Mouse (Mus musculus) spleen, postnatal 36 days (tissue): Measurements from ENCODE around the gene Mettl17.
A peak's percentile ranks its signal among the peaks of the same experiment; 100 is the strongest.
"Not testable (repeated sequence)": the region's sequence is repeated elsewhere in the genome, so short reads cannot be mapped to it uniquely, and the experiment has no call there.

Experiments
- DNase-seq, 2 experiments: peaks; one replicate each; pipeline ENCODE4 v3.0.0; 2022; ENCODE audit warnings: low spot score in 2 of 2, mixed read lengths in 1 of 2

Gene Mettl17

DNA sequence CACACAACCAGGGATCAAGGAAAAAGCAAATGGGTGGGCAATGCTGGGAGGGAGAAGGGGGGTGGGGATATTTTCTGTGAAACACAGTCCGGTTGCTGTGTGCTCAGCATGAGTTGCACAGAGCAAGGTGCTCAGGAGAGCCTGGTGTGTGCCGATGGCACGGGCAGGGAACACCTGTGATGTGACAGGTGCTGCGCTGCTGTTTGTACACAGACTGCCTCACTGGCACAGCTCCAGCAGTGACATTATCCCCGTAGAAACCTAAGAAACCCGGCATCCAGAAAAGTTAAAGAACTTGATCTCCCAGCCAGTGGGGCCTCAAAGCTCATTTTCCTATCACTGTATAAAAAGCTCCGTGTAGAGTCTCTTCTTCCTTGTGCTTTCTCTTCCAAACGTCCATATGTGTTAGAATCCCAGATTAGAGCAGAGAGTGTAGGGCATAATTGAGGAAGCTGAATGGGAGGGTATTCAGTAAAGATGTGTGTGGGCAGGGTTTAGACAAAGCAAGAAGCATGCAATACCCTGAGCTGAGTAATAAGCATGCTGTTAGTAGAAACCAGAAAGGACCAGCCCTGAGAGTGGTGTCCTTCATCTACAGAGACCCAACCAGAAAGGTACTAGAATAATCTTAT is 12.0 kb downstream of the Mettl17 start:
- no peak for DNase-seq

DNA sequence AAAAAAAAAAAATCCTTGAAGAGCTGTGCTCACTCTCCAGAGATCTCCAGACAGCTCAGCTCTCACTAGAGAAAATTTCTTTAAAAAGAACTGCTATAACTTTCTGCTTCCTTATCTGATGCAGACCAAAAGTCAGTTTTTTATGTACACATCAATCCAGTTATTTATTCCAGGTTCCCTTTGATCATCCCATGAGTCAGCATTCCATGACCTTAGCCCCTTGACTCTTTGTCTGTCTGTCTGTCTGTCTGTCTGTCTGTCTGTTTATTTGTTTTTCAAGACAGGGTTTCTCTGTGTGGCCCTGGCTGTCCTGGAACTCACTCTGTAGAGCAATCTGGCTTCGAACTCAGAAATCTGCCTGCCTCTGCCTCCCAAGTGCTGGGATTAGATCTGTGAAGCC is 14.7 kb downstream of the Mettl17 start:
- DNase-seq: no peak

DNA sequence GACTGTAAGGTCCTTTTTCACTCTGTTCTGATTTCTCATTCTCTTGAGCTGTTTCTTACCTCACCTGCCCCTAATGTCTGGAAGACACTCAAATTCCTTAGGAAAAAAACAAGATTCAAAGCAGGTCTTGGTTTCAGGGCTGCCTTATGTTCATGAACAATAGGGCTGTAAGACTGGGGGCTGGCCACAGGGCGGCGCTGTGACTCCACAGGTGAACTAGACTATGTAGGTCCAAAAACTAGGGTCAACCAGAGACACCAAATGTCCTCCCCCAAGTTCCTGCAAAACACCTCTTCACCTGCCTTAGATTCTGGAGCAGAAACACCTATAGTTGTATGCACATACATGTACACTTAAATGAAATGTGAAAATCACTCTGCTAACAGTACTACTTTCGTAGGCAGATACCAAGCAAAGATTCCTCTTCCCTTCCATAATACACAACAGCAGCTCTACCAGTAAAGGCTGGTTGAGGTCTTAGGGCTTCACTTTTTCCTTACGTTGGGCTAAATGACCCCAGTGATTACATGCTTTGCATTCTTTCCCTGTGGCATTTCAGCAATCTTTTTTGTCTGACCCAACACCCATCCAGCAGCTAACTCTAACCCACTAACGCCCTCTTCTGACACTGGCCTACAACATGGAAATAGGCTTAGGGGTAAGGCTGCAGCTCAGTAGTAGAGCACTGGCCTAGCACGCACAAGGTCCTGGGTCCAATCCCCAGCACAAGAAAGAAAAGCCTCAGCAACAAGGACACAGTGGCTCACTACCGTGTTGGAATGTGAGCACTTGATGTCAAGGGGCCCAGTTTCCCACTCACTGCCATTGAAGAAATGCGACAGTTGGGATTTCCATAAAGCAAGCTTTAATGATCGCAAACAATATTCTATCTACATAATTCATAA is 18.4 kb downstream of the Mettl17 start:
- peak; percentile 46 to 59 for DNase-seq

DNA sequence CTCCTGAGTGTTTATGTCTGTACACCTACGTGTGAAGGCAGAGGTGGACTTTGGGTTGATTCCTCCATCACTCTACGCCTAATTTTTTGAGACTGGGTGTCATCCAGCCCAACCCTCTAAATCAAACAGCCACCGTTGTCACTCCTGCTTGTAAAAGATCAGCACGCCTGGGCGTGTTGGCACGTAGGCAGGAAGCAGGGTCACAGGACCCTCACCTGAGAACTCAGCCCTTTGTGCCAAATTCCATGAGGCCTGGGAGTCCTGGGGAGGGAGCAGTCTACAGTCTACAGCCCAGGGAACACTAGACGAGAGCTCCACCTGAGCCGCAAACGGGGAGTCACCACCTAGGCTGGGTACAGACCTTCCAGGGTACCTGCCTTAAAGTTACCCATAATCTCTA is 19.1 kb downstream of the Mettl17 start:
- no peak for DNase-seq

DNA sequence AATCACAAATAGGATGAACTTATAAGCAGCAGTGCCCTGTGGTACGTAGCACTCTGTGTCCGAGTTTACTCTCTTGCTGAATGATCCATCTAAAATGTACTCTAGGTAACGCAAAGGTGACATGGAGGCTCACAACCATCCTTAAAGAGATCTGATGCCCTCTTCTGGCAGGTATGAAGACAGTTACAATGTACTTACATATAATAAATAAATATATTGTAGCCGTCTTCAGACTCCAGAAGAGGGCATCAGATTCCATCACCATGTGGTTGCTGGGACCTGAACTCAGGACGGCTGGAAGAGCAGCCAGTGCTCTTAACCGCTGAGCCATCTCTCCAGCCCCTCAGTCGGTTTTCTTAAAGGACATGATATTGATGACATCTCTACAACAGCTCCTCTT is 20.1 kb downstream of the Mettl17 start:
- DNase-seq: no peak

DNA sequence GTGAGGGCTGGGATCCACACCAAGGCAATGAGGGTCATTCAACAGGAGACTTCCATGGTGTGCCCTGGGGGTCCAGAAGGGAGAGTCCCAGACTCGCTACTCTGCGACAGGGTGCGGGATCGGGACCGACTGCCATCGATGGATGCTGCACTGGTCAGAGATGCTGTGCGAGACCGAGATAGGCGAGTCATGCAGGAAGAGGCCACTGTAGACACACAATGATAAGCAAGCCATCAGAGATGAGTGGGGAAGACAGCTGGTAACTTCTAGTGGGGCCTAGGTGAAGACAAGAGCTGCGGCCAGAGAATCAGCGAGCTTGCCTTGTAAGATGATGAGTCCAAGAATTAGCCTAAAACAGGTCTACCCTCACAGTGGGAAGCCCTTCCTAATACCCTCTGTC is 21.5 kb downstream of the Mettl17 start:
- no peak for DNase-seq

DNA sequence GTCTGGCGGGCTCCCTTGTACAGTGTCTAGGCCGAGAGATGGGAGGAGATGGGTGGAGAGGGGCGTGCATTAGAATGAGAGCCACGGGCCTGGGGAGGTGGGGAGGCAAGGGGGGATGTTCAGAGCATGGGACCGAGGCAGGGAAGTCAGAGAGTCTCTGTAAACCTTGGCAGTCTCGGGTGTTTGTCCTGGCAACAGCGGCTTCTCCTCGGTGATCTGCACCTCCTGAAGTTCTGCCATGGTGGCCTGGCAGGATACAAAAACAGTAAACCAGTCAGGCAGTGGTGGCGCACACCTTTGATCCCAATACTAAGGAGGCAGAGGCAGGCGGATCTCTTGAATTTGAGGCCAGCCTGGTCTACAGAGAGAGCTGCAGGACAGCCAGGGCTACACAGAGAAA is 26.7 kb downstream of the Mettl17 start:
- no peak for DNase-seq

DNA sequence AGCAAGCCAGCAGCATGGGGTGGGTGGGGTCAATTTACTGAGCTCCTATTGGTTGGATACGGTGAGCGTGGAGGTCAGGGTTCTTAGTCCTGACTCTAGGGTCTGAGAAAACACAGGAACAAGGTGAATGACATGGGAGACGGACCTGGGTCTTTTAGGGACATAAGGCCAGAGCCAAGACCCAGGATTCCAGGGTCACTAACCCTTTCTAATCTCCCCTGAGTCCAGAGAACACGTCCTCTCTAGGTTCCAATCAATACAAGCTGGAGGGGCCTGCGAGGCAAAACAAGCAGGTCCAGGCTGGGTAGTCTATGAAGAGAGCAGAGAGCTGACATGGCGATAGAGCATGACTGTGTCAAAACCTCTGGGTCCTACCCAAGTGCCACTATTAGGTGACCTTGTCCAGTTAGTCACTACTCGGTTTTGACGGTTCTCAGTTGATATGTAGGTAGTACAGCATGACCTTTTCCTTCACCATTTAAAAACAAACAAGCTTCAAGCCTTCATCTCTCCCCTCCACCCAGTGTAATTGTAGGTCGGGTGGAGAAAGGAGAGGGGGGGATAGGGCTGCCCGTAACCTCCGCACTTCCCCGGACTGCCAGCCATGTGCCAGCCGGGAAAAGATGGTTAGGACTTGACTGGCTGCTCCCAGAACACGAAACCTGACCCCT is 27.9 kb downstream of the Mettl17 start:
- no peak for DNase-seq

DNA sequence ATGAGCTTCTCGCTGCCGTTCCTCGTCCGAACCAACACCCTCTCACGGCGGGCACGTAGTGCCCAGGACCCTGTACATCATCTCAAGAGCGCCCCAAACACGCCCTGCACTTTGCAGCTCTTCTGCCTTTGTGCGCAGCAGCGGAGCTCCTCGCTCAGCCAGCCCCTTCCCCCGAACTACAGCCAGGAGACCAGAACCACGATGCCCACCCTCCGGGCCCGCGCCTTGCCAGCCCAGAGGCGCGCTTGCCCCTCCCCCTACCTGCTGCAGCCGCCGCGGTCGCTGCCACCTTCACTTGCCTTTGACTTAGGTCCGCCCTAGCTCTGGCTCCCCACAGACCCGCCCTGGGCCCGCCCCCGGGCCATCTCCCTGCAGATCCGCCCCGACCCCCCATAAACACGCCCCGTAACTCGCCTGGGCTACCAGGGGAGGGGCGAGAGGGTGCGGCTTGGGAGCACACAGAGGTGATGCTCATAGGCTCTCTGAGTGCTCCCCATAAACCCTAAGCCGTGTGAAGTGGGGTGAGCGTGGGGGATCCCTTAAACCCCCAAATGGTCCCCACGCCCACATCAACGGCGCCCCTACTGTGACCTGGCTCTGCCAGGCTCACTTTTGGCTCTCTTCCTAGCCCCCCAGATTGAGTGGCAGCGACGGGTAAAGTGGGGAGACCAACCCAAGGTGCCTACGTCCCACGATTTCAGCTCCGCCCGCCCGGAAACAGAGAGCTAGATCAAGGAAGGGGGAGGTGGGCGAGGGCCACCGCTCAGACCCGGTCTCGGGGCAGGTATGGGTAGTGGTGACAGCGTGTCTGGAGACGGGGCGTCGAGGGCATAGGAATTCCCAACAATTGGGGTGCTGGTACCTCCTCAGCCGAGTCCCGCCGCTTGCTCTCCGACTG is 28.7 kb downstream of the Mettl17 start:
- peak; percentile 72 to 75 for DNase-seq

DNA sequence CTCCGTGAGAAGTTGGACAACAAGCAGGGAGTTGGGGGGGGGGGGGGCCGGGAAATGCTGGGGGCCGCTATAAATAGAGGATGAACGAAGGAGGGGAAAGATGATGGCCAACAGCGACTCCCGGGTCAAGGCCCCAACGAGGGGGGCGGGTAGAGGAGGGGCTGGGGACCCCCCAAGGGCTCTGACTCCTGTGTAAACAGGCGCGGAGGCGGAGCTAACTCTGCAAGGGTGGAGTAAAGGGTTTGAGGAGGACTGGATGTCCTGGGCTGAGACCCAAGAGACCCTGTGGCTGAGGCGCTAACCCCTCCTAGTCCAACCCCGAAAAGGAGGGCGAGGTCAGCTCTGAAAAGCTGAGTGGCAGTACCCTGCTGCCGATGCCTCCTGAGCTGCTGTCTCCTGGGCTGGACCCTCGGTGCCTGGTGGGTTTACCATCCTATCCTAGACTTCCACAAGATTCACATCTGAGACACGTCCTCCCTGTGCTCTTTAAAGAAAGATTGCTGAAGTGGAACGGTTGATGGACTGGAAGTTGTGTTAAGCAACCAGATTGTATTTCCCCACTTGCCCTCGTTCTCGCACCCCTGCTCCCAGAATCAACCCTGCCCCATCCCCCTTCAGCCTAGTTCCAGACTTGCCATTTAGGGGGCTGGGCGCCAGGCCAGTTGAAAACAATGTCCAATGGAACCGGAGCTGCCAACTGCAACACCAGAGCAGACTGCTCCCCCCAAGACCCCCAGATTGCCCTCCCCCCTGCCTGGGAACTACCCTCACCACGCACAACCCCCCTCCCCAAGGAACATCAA is 29.5 kb downstream of the Mettl17 start, which contains the start of gene Ndrg2:
Gene Ndrg2, minus strand, starts transcription at position 199 of the 803 bp plus-strand sequence.
- peak; percentile 17 to 29 for DNase-seq

DNA sequence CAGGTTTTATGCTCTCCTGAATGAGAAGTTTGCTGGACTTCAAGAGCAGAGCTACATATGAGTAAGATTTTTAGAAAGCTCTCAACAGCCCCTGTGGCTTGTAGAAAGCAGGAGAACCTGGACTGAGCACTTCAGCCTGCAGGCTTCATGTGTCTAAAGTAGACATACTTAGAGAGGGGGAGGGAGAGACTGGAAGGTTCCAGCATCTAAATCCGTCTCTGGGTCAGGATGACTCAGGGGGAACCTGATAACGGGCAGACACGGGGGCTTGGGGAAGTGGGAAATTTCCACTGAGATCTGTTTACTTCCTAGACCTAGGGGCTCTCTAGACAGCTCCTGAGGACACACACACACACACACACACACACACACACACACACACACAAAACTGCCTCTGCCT is 30.4 kb downstream of the Mettl17 start:
- DNase-seq: no peak

DNA sequence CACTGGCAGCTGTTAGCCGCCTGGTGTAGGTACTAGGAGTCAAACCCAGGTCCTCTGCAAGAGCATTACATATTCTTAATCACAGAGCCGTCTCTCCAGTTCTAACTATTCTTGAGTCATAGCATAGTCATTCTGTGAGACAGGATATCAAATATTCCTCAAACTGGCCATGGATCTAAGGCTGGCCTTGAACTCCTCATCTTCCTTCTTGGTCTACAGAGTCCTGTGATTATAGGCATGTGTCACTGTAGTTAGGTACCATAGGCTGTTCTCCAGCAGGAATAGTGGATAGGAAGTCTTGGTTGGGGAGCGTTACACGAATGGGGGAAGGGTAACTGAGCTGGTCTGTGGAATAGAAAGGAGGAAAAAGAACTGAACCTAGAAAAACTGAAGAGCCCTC is 31.9 kb downstream of the Mettl17 start:
- DNase-seq: no peak

DNA sequence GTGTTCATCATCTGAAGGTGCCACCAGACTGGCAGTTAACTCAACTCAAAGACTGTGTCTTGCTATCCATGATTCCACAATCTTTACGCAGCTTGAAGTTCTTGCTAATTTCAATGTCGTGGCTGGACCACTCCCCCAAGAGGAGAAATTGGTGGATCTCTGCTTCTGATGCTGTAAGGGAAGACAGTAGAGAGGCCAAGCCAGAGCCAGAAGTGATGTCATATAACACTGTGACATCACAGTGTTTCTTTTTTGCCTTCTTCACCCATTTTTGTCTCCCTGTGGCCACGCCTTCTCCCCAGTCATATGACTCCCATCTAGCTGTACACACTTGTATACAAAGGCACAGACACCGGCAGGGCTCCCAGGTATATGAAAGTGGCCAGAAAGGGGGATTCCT is 33.5 kb downstream of the Mettl17 start, which contains the start of gene Tppp2:
Gene Tppp2, plus strand, starts transcription at position 301 of the 400 bp plus-strand sequence.
- DNase-seq: no peak

DNA sequence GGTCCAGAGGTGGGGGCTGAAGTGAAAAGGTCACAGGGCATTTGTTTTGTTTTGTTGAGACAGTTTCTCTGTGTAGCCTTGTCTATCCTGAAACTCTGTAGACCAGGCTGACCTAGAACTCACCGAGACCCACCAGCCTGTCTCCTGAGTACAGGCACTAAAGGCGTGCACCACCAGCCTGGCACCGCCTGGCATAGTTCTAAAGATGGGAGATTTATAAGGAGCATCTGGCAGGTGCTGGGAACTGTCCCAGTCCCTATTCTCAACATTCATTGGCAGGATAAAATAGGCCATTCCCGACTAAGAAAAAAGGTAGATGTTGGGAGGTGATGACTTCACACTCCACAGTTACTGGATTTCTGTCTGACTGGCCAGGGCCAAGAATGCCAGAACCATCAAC is 34.3 kb downstream of the Mettl17 start:
- no peak for DNase-seq

DNA sequence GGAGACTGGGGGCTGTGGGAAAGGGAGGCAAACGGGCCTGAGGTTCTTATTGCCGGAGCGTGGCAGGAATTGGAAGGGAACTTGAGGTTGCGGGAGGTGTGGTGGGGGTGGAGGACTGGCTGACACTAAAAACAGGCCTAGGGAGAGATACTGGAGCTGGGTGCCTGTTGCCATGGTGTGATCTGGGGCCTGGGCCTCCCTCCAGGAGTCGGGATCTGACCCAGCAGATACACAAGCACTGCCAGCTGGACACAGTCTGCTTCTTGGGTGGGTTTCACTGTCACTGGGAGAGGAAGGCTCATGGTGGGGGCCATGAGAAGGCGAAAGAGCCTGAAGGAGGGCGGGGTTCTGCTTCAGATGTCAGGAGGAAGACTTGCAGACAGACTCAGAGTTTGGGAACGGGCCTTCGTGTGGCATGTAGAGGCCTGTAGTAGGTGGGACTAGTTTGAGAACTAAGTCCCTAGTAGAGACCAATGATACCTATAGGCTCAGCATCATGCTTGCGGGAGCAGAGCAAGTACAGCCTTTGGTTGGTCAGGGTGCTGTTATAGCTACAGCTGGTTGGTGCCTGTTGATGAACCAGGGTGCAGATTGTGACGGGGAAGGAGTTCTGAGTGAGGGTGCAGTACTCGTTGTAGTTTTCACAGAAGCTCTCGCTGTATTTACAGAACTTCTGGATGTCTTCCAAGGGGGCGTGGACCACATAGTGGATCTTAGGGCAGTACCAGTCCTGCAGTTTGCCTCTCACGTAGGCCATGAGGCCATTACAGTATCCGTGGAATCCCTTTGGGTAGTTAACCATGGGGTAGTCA is 37.3 kb downstream of the Mettl17 start:
- no peak for DNase-seq

DNA sequence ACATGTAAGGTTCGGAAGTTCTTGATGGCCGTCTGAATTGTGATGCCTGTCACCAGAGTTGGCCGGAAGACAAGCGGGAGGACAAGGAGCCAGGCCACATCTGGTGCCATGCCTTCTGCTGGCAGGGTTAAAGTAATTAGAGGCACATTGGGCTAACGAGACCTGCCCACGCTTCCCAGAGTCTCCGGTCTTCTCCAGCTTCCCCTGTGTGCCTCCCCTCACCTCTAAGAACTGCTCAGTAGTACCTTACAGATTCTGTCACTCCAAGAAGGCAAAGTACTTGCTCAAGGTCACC is 37.9 kb downstream of the Mettl17 start, which contains the start of gene Rnase13:
Gene Rnase13, minus strand, starts transcription at position 203 of the 295 bp plus-strand sequence.
- no peak for DNase-seq

DNA sequence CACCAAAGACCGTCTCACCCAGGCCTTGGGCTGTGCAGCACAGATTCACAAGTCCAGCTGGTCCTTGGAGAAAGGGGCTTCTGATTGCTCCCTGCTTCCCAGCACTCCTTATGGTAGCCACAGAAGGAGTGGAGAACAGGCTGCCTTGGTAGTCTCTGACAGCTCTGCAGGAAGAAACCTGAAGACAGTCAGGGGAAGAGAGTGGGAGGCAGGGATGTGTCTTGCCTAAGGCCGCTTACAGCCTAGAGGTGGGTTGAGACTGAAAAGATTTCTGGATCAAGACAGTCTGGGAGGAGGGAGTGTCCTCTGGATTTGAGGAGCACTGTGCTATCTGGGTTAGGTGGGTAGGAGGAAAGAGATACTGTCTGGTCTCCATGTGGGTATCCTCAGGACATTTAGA is 38.3 kb downstream of the Mettl17 start:
- no peak for DNase-seq

DNA sequence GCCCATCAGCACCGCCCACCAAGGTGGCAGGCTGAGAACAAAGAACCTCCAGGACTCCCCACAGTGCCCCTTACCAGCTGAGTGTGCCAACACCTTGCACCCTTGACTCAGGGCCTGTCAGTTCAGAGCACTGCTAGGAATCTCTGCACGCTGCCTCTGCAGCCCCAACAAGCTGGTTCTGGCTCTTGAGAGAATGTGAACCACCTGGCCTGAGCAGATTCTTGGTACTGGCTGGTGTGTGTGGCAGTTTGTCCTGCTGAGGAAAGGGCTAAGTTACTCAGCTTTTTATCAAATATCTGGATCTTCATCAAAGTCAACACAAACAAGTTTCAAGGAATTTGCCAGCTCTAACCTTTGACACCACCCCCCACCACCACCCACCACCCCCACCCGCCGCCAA is 38.9 kb downstream of the Mettl17 start:
- no peak for DNase-seq

DNA sequence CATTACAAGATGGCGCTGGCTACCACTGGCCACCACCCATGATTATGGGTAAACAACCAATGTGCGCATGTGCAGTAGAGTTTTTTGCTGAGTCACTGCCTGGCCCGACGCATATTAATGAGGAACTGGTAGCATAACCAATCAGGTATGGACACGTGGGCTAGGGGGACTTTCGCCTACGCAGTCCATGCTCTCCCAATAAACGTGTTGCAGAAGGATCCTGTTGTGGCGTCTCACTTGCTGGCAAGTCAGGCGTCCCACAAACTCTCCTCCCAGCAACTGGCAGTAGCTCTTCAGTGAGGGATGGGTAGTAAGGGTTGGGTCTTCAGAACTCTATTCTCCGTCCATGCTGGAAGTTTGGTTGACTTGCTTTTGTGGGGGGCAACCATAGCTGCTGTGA is 42.3 kb downstream of the Mettl17 start:
- not testable (repeated sequence) for DNase-seq
